Mouse (Mus musculus): Measurements from ENCODE around the gene Ncor1.

DNA sequence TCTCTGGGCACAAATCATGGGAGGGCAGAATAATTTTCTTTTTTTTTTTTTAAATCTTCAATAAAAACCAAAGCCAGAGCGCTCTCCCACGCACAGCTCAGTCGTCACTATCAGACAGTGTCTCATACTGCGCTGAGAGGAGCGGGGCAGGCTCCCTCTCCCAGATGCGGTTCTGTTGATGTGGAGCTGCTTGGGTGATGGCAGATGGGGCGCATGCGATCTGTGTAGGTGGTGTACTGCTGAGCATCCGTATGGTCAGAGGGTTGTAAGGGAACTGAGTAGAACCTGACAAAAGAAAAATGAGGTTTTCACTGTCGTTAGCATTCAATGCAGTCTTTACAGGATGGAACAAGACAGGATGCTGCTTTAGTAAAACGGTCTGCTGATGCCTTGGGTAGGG lies 140.6 kb downstream of the Ncor1 start:
- TF ChIP-seq POLR2A (IDR thresholded peaks at IDR 0.05; ENCODE audit: control insufficient read depth, low read depth, low read length): no peak
- no peak for TF ChIP-seq CTCF (IDR thresholded peaks at IDR 0.05; ENCODE audit: control insufficient read depth, insufficient read depth, insufficient replicate concordance, low read depth, low read length)

Measured in testis, adult 2 months (tissue).